Mouse (Mus musculus) heart, adult 10 weeks (tissue): ENCODE results near the gene Golga2. TPM values are rescaled to one million over a fixed set of nuclear protein-coding genes. Genes with fewer than 3 reads are reported as not detected.

Source experiments
- polyA plus RNA-seq: library from polyadenylated mRNA; stranded (reverse); fragments of 350-450 nt; fragmentation: Illumina TruSeq; extraction: RNeasy Lipid Tissue Mini Kit (QIAGEN cat#74804); gene quantifications from one replicate; pipeline ENCODE4 v1.2.3, GENCODE M21; 2014; ENCODE audit warnings: low read depth, low replicate concordance

Golga2 gene
- polyA plus RNA-seq = 65.1 TPM

DNA sequence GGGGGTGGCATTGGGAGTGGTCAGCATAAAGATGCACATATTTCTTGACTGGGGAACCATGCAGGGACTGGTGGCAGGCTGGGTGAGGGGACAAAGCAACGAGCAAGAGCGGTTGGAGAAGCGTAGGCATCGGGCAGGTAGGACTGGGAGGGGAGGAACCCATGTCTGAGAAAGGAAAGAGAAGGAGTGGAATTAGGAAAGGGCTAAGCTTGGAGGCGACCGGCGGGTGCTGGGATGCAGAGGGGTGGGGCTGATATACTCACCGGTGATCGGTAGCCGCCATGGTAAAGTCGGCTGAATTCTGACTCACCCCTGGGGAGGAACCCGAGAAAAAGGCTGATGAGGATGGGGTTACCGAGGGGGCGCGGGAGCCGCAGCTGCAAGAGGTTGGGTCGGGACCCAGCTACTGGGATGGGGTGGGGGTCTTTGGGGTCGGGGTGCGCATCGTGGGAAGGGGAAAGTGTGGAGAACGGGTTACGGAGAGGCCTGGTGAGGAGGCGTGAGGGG is at the start of gene Golga2:
Gene Golga2 (plus strand): TSS at position 51 of the 507 bp plus-strand sequence.

DNA sequence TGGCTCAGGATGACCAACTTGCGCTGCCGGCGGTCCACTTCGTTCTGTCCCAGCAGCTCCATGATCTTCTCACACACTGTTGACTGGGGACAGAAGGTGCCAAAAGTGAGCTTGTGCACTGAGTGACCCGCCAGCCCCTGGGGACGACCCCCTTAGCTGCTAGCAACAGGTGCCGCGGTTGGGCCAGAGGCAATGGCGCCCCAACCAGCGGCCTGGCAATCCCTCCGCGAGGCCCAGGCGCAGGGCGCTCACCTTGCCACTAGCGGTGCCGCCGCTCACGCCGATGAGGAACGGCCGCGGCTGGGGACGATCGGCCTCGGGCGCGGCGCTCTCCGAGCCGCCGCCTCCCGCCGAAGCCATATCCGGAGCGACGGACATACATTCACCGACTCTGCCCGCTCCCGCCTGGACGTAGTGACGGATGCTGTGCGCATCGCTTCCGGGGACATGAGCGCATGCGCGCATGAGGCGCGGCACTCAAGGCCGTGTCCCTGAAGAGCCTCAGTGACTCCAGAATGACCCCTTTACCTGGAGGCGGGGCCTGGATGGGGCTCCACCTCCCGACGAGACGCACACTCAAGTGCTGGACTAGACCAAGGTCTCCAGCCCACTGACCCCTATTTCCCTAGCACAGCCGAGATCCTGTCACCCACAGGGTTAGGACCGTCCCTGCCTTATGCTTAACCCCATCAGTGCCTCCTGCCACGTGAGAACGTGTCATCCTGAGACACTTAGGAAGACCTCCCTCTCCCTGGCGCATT is 27.3 kb upstream of the Golga2 start, which contains the start of gene Uck1:
Gene Uck1 (minus strand): TSS at position 503 of the 761 bp plus-strand sequence.

DNA sequence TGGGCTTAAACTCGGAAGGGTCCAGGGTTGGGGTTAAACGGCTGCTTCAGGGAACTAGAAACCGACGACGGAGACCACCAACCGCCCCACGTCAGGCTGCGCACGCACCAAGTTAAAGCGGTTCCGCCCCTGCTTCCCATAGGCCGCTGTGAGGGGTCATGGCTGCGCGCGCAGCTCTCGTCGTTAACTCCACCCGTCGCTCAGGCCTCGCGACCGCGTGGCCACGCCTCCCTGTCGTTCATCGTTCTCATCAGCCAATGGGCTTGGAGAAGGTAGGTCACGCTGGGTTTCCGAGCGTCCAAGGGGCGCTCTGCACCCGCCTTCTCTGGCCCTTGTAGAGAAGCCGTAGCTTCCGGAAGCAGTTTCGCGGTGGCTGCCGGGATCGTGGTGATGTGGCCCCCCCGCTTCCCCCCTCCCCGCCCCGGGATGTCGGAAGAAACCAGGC is 761 bp downstream of the Golga2 start, which contains the start of gene Swi5:
Gene Swi5 (minus strand): TSS at position 153 of the 445 bp plus-strand sequence.

DNA sequence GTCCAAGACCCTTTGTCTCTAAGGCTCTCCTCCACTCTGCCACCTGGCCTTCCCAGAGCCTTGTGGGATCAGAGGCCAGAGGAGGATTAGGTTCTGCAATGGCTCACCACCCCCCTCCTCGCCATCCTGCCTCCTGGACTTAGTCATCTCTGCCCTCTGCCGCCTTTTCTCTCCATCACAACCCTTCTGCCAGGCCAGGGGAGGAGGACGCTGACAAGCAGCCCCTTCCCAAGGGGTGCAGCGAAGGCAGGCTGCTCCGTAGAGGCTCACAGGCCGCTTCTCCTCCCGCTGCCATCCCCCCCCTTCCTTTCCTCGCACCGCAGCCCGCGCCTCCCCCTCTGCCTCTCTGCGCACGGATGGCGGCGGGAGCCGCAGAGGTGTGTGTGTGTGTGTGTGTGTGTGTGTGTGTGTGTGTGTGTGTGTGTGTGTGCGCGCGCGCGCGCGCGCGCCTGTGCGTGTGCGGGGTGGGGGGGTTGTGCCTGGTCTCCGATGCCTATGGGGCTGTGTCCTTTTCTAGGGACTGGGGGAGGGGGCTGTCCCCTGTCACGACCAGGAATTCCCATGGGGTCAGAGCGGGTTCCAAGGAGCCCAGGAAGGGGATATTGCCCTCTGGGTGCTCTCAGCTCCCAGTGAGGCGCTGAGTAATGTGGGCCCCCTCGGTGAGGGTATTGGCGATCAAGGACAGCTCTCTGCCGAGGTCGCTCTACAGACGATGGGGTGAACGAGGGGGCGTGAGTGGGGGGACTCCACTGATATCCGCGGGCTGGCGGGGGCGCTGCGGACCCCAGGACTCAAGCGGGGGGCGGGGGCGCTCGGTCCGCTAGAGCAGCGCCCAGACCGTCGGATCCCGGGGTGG is 65.2 kb downstream of the Golga2 start, which contains the start of gene Ciz1:
Gene Ciz1 (plus strand): TSS at position 177 of the 856 bp plus-strand sequence.

DNA sequence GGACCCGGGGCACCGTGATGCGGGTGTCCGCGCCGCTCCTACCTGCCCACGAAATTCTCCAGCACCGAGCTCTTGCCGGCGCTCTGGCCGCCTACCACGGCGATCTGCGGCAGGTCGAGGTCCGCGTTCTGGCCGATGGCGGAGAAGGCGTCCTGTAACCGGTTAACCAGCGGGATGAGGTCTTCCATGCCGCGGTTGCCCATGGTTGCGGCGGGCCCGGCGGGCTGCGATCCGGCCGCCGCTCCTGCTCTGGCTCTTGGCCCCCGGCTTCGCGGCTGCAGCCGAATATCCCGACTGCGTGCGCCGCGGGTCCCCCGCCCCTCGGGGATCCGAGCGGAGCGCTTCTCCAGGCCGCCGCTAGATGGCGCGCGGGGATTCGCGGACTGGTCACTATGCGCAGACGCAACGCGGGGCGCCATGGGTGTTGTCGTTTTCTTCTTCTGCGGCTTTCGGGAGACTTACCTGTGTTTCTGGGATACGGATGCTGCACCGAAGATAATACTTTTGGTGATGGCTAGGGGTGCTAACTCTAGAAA is 65.9 kb downstream of the Golga2 start, which contains the start of gene Dnm1:
Gene Dnm1 (minus strand): TSS at position 332 of the 536 bp plus-strand sequence.

Other genes starting within 250 kb of the Golga2 start
- 17.0 TPM for gene Fam78a, start 202.5 kb upstream of the Golga2 start, polyA plus RNA-seq
- 35.4 TPM for gene Plpp7, start 191.9 kb upstream of the Golga2 start, polyA plus RNA-seq
- gene Prrc2b, start 136.3 kb upstream of the Golga2 start, polyA plus RNA-seq = 48.3 TPM
- 14.1 TPM for gene Pomt1, start 50.8 kb upstream of the Golga2 start, polyA plus RNA-seq
- gene Uck1, start 27.2 kb upstream of the Golga2 start, polyA plus RNA-seq = 30.1 TPM
- gene Swi5, start 691 bp downstream of the Golga2 start, polyA plus RNA-seq = 396 TPM
- gene Ciz1, start 64.9 kb downstream of the Golga2 start, polyA plus RNA-seq = 53.9 TPM
- 7.4 TPM for gene Dnm1, start 66.0 kb downstream of the Golga2 start, polyA plus RNA-seq
- gene 1110008P14Rik, start 94.6 kb downstream of the Golga2 start, polyA plus RNA-seq = 56.1 TPM
- gene Lcn2, start 100.9 kb downstream of the Golga2 start, polyA plus RNA-seq = 9.4 TPM
- 75.8 TPM for gene Ptges2, start 108.5 kb downstream of the Golga2 start, polyA plus RNA-seq
- gene Naif1, start 163.1 kb downstream of the Golga2 start, polyA plus RNA-seq = 2.4 TPM
- 7.5 TPM for gene Slc25a25, start 164.1 kb downstream of the Golga2 start, polyA plus RNA-seq
- gene Fam102a, start 247.9 kb downstream of the Golga2 start, polyA plus RNA-seq = 7.4 TPM